Mouse (Mus musculus) midbrain, postnatal 0 days (tissue): ENCODE results near the gene Atp6v0a4. TPM values are rescaled to one million over a fixed set of nuclear protein-coding genes. Genes with fewer than 3 reads are reported as not detected.
A peak's percentile ranks its signal among the peaks of the same experiment; 100 is the strongest.

Experiments
- ATAC-seq: fragments of 200-750 bp; cut with Nextera tagmentation; 2 replicates; pipeline ENCODE4 v1.8.0; 2017; ENCODE audit warnings: moderate number of reproducible peaks, mild to moderate bottlenecking, moderate TSS enrichment, moderate library complexity; ENCODE audit not compliant: low FRiP score
- DNase-seq: peaks from one replicate; pipeline ENCODE4 v3.0.0-alpha.2; 2015; ENCODE audit warnings: low spot score
- H3K27ac ChIP-seq: fragments of 300-500 bp; sonication (generic); 2 replicates; pipeline ENCODE4 v1.5.1; 2014; ENCODE audit warnings: low read depth, mild to moderate bottlenecking, low read length, mixed read lengths
- H3K27me3 ChIP-seq: fragments of 300-500 bp; sonication (generic); 2 replicates; pipeline ENCODE4 v1.6.1; 2014; ENCODE audit warnings: low read length, control low read depth, mixed read lengths; ENCODE audit not compliant: insufficient read depth
- H3K36me3 ChIP-seq: fragments of 300-500 bp; sonication (generic); 2 replicates; pipeline ENCODE4 v1.6.1; 2014; ENCODE audit warnings: low read length, control low read depth, mixed read lengths; ENCODE audit not compliant: insufficient read depth
- H3K4me1 ChIP-seq: fragments of 300-500 bp; sonication (generic); 2 replicates; pipeline ENCODE4 v1.6.1; 2014; ENCODE audit warnings: mild to moderate bottlenecking, control low read depth, antibody characterized with exemption, low read length, mixed read lengths; ENCODE audit not compliant: insufficient read depth
- H3K4me2 ChIP-seq: fragments of 300-500 bp; sonication (generic); 2 replicates; pipeline ENCODE4 v1.6.1; 2014; ENCODE audit warnings: low read depth, mild to moderate bottlenecking, low read length, mixed read lengths; ENCODE audit not compliant: poor library complexity, severe bottlenecking
- H3K4me3 ChIP-seq: fragments of 300-500 bp; sonication (generic); 2 replicates; pipeline ENCODE4 v1.5.1; 2014; ENCODE audit warnings: low read depth, mild to moderate bottlenecking, low read length, moderate library complexity
- H3K9ac ChIP-seq: fragments of 300-500 bp; sonication (generic); replicated peaks from 2 replicates; pipeline ENCODE4 v1.6.1; 2014; ENCODE audit warnings: mild to moderate bottlenecking, low read length, moderate library complexity, mixed read lengths; ENCODE audit not compliant: poor library complexity, severe bottlenecking
- H3K9me3 ChIP-seq: fragments of 300-500 bp; sonication (generic); 2 replicates; pipeline ENCODE4 v1.6.1; 2016; ENCODE audit warnings: low read length, control low read depth
- CTCF ChIP-seq: IDR thresholded peaks from 2 replicates; pipeline ENCODE4 v1.5.1; 2016; ENCODE audit warnings: antibody characterized with exemption, mild to moderate bottlenecking
- WGBS: fragments of 180-500 bp; shearing (Covaris S2); extraction: QIAGEN DNeasy Blood & Tissue Kit; methylation state at CpG from one replicate; pipeline ENCODE4 v1.1.7; 2014; 5-methylcytosine and 5-hydroxymethylcytosine counted together
- polyA plus RNA-seq: library from polyadenylated mRNA; unstranded; fragments of >200 nt; fragmentation: Nextera tagmentation; extraction: Ambion mirVana; gene quantifications from 2 replicates; pipeline ENCODE4 v1.2.1, GENCODE M21; 2015
- total RNA-seq: library from RNA; depleted of rRNA; stranded (reverse); fragments of >200 nt; gene quantifications from 2 replicates; pipeline ENCODE4 v1.2.3, GENCODE M21; 2014

Gene Atp6v0a4
- total and polyA plus RNA-seq, 2 experiments from 2014 or later, result 0.27 to 0.30 TPM

DNA sequence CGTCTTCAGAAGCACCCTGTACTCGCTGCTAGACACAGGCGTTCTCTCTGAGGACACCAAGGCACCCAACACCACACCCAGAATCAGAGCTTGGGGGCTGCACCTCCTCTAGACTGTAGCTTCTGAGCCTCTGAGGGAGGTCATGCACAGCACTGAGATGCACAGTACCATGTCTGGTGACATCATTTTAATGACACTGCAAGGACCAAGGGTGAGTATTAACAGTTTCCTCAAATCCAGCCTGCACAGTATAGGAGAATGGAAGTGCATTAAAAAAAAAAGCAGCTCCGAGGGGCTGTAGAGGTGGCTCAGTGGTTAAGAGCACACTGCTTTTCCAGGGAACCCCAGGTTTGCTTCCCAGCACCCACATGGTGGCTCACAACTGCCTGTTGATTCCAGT lies 35.2 kb upstream of the Atp6v0a4 start:
- Histone ChIP-seq H3K4me2 (no peak overlapping the region), H3K9ac (no peak overlapping the region), H3K4me3 (no peak overlapping the region), H3K27me3 (no peaks in the 10 kb centered on the region), H3K9me3 (no peaks in the 10 kb centered on the region), H3K4me1 (no peaks in the 10 kb centered on the region; the same call in 1 of the 2 replicates), H3K27ac (no peak overlapping the region), H3K36me3 (peaks cover 13% of the 10 kb centered on the region; the same call in 1 of the 2 replicates)
- no peak for TF ChIP-seq CTCF
- no peak for DNase-seq
- ATAC-seq, result no peak
- WGBS, result 76% methylated on average over 4 of the region's 4 CpGs

DNA sequence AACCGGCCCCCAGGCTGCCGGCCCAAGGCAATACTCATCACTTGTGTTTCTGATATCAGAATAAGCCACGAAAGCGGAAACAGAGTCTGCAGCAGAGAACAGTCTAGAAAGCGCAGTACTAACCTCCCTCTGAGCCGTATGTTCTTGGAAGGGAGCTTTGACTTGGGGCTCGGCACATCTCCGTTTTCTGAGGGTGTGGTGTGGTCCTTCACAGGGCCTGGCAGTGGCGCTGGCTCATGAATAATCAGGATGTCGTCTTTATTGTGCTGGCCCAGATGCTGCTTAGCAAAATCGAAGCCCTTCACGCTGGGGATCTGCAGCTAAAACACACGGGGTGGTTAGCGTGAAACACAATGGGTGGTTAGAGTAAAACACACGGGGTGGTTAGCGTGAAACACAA lies 33.5 kb upstream of the Atp6v0a4 start:
- Histone ChIP-seq H3K9ac (no peak overlapping the region), H3K4me3 (no peak overlapping the region), H3K4me2 (no peak overlapping the region), H3K9me3 (no peaks in the 10 kb centered on the region), H3K36me3 (peaks cover 13% of the 10 kb centered on the region; the same call in 1 of the 2 replicates), H3K27ac (no peak overlapping the region), H3K27me3 (no peaks in the 10 kb centered on the region), H3K4me1 (no peaks in the 10 kb centered on the region)
- DNase-seq (no peak), ATAC-seq (no peak)
- 36% methylated on average over 16 of the region's 16 CpGs for WGBS
- no peak for TF ChIP-seq CTCF

DNA sequence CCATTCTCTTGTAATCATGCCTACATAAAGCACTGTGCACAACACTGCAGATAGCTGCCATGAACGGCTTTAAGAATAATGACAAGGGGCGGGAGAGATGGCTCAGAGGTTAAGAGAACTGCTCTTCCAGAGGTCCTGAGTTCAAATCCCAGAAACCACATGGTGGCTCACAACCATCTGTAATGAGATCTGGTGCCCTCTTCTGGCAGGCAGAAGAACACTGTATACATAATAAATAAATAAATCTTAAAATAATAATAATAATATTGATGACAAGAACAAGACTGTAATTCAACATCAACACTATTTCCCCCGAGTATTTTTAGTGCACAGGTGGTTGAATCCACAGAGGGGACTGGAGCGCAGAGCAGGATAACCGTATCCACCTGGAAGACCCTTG lies 31.8 kb upstream of the Atp6v0a4 start:
- DNase-seq (no peak), ATAC-seq (no peak)
- Histone ChIP-seq H3K36me3 (peaks cover 15% of the 10 kb centered on the region; the same call in 1 of the 2 replicates), H3K27ac (no peak overlapping the region), H3K4me1 (no peaks in the 10 kb centered on the region), H3K27me3 (no peaks in the 10 kb centered on the region), H3K9ac (no peak overlapping the region), H3K4me3 (no peak overlapping the region), H3K9me3 (no peaks in the 10 kb centered on the region), H3K4me2 (no peak overlapping the region)
- 93% methylated on average over 5 of the region's 5 CpGs for WGBS
- peak; percentile 49 for TF ChIP-seq CTCF

DNA sequence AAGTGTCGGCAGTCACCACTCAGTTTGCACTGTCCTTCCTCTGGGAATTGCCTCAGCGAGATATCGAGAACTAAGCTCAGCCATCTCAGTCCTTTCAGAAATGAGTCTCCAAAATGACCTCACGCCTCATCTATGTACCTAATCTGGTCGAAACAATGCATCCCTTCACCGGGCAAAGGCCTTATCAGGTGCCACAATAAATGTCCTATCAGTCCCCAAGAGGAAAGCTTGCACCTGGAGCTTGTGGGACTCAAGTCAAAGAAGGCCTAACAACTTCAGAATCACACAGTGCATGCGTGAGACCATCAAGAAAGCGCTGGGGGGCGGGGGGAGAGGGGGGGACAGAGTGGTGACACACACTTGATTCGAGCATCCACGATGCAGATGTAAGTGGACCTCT lies 27.9 kb upstream of the Atp6v0a4 start:
- 88% methylated on average over 11 of the region's 11 CpGs for WGBS
- Histone ChIP-seq H3K9ac (no peak overlapping the region), H3K9me3 (no peaks in the 10 kb centered on the region), H3K27ac (no peak overlapping the region), H3K27me3 (no peaks in the 10 kb centered on the region), H3K36me3 (peaks cover 43% of the 10 kb centered on the region), H3K4me1 (no peaks in the 10 kb centered on the region), H3K4me3 (no peak overlapping the region), H3K4me2 (no peak overlapping the region)
- DNase-seq (no peak), ATAC-seq (no peak)
- no peak for TF ChIP-seq CTCF

DNA sequence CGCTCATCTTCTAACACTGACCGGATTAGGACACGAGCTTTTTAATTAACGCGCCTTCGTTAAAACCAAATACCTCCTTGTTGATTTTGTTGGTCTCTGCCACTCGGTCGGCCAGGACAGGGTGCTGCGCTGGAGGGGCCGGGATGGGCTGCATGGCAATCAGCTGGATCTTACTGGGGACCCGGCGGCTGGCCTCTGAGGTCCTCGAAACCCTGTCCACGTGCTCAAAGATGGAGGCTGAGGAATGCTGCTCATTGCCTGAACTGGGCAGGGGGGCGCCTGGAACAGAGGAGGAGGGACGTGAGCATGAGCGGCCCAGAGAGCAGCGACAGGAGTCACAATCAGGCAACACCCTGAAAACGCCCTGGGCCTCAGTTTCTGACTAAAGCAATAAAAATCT lies 25.1 kb upstream of the Atp6v0a4 start:
- Histone ChIP-seq H3K9ac (no peak overlapping the region), H3K9me3 (no peaks in the 10 kb centered on the region), H3K4me3 (no peak overlapping the region), H3K4me2 (no peak overlapping the region), H3K27me3 (no peaks in the 10 kb centered on the region), H3K27ac (no peak overlapping the region), H3K36me3 (peaks cover 54% of the 10 kb centered on the region), H3K4me1 (no peaks in the 10 kb centered on the region)
- ATAC-seq, result no peak
- no peak for DNase-seq
- WGBS, result 91% methylated on average over 19 of the region's 19 CpGs
- no peak for TF ChIP-seq CTCF

DNA sequence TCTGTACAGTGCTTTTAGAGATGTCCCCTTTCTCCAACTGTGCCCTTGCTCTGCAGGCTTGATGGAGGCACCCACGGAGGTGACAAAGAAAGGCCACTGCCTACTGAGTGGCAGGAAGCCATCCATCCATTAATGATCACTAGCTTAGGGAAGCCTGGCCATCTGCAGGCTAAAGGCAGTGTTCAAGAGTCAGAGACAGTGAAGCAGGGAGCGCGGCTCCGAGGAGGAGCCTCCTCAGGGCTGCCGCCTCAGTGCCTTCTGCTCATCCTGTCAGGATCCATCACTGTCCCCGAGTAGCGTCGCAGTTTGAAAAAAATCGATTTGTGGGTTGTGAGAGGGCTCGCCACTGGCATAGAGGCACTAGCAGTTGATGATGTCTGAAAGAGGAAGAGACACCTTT lies 24.2 kb upstream of the Atp6v0a4 start:
- Histone ChIP-seq H3K36me3 (peaks cover 53% of the 10 kb centered on the region), H3K4me1 (no peaks in the 10 kb centered on the region), H3K4me3 (no peak overlapping the region), H3K27ac (no peak overlapping the region), H3K4me2 (no peak overlapping the region), H3K9ac (no peak overlapping the region), H3K27me3 (no peaks in the 10 kb centered on the region), H3K9me3 (no peaks in the 10 kb centered on the region)
- peak; percentile 51 for DNase-seq
- TF ChIP-seq CTCF, result no peak
- WGBS, result 85% methylated on average over 10 of the region's 10 CpGs
- no peak for ATAC-seq
